Mouse (Mus musculus) layer of hippocampus, adult 8-10 months (tissue): Measurements from ENCODE around the gene B3glct. TPM values are rescaled to one million over a fixed set of nuclear protein-coding genes. Genes with fewer than 3 reads are reported as not detected.

Source experiments
- DNase-seq, 2 experiments: peaks; one replicate each; pipeline ENCODE4 v3.0.0; 2022; ENCODE audit warnings: low spot score in 2 of 2
- total RNA-seq, 4 experiments: library from RNA; stranded (reverse); gene quantifications; 2 replicates each; pipeline ENCODE4 v1.2.4; 2022

B3glct gene
- 10 to 100 TPM; 12.1 to 18.7 (median 13.8) TPM for total RNA-seq

DNA sequence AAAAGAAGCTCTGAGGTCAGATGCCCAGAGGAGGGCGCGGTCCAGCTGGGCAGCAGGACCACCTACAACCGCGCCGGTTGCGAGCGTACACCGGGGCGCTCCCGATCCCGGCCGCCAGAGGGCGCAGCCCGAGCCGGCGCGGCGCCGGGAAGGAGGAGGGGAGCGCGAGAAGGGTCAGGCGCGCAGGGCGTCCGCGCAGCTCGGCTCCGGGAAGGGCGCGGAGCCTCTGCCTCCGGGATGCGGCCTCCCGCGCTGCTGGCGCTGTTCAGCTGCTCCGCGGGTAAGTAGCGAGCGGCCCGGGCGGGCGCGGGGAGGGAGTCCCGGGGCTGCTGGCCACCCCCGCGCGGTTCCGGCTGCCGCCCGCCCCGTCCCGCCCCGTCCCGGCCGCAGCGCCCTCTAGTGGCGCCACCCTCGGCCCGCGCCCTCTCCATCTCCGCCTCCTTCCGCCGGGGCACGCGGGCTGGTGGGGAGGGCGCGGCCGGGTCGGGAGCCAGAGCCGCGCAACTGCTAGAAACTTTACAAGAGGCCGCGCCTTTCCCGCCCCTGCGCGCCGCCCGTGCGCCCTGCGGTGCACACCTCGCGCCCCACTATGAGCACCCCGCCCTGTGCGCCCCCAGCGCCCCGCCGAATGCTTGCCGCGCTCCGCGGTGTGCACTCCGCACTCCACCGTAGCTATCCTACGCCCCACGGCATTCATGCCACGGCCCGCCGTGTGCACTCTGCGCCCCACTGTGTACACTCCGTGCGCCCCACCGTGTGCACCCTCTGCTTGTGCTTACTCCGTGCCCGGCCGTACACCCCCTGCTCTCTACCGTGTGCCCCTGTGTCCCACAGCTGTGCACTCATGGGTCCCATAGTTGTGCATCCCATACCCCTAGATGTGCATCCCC, at the start of gene B3glct:
TSS of gene B3glct (plus strand) at position 131 of the 890 bp plus-strand sequence.
- DNase-seq = peak; percentile 35 to 78

DNA sequence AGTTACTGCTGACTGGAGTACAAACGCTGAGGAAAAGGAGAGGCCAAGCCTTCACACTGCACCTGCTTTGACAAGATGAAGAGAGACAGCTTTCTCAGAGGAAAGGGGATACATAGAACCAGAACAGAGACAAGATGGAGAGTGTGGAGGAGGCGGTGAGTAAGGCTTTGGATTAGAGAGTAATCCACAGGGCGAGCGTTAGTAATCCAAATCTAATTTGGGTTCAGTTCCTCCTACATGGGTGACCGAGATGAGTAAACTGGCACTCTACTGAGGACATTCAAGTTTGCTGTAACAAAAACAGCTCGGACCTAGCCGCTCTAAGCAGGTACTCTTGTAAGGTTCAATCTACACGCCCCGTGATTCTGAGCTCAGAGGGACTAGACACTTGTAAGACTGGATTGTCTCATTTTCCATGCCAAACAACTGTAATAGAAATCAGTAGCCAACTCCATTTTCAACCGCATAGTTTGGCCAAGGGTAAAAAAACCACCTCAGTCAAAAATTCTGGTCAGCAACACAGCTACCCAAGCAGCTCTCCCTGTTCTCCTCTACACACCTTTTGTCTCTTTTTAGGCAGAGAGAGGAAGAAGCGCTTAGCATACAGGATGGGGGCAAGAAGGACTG, 43.5 kb upstream of the B3glct start:
- no peak for DNase-seq

DNA sequence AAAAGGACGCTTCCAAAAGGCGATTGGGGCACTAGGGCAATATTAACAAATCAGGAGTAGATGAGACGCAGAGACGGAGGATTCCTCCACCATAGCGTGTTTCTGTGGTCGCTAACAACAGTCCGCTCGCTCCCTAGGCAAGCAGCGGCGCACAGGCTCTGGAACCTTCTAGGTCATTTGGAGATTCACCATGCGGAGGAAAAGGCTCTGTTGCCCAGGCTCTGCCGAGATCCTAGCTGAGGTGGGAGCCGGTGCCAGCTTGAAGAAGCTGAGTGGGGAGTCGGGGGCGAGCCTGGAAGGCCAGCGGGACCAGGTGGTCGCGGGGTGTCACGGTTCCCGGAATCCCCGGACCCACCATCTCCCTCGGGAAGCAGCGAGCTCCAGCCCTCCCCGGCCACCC, 42.5 kb upstream of the B3glct start:
- peak; percentile 38 to 44 for DNase-seq

DNA sequence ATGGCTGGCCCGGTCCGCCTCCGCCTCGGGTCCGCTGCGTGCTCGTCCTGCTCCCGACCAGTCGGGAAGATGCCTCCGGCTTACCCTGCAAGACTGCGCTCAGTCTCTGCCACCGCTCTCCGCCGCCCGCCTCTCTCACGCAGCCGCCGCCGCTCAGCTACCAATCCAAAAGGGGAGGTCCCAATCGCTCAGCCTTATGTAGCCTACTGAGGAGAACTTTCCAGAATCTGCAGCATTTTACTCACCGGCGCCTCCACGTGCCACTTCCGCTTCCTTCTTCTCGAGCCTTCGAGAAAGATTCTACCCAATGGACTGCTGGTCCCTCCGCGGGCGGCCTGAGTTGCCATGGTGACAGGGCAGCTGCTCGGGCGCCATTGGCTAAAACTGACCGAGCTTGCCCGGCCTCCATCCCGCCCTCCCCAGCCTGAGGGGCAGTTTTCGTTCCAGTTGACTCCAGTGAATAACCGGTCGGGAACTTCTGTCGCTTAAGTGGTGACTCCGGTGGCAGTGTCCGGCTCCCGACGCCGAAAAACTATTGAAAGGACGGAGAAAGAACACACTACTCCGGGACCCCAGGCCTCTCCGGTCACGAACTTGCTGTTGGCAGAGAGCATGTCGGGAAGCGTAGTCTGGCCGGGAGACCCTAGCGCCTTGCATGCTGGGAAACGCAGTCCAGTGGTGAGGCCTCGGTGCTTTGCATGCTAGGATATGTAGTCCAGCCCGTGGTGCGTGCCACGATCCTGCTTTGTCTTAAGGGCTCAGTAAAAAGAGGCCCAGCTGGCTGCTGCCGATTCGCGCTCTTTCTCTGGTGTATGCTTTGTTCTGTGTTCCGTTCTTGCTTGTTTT, 41.7 kb upstream of the B3glct start, which contains the start of gene Hsph1:
TSS of gene Hsph1 (minus strand) at position 302 of the 846 bp plus-strand sequence.
- peak; percentile 99 for DNase-seq

DNA sequence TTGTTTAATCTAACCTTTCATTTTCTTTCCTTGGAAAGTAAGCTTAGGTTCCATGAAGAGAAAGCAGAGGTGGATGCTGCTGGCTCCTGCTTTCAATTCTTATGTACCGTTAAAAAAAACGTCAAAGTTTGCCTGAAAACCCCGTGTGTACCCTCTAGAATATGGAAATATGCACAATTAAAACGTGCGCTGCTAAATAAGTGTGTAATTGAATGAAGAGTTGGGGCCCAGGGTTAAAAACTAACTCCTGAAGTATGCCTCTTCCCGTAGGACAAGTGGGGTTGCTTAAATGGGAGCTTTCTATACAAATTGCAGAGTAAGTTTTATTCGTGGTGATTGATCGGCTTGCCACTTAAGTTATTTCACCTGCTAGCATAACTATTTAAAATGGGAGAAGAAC, 40.7 kb upstream of the B3glct start:
- no peak for DNase-seq

DNA sequence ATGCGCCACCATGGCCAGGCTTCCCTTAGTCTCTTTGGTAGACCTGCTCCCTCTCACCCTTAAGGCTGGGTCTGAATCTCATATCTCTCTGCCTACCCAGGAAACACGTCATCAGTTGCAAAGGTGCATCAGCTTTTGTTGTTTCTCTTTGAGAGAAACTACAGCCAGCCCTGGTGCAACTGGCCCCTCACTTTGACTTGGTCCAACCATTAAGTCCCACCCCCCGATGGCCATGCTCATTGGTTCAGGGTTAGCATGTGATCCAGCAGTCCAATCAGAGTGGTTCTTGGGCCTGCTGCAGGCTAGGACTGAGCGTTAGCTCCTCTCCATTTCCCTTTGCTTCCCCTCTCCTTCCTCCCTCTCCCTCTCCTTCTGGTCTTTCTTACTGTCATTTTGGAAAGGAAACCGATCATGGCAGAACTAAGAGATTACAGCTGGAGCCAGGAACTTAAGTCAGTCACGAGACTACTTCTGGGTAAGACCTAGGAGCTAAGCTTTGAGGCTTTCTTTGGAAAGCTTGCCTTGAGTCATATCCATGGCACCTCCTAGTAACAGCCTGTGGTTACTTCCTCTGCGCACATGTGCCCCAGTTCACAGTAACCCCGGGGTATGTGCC, 36.6 kb upstream of the B3glct start:
- no peak for DNase-seq

DNA sequence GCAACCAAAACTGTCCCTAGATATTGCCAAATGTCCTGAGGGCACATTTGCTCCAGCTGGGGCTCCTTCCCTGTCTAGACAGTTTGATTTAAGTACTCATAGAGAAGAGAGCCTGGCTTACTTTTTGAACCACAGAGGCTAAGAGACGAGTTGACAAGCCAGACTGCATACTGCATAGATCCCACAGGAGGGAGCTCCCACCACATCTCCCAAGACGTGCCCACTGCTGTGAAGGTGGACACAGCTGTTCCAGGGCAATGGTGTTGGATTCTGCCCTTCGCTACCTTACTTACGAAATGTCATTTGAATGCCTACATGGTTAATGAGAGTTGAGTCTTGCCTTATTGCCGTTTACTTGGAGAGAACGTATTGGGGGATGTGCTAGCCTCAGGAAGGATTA, 35.7 kb upstream of the B3glct start:
- DNase-seq = no peak

DNA sequence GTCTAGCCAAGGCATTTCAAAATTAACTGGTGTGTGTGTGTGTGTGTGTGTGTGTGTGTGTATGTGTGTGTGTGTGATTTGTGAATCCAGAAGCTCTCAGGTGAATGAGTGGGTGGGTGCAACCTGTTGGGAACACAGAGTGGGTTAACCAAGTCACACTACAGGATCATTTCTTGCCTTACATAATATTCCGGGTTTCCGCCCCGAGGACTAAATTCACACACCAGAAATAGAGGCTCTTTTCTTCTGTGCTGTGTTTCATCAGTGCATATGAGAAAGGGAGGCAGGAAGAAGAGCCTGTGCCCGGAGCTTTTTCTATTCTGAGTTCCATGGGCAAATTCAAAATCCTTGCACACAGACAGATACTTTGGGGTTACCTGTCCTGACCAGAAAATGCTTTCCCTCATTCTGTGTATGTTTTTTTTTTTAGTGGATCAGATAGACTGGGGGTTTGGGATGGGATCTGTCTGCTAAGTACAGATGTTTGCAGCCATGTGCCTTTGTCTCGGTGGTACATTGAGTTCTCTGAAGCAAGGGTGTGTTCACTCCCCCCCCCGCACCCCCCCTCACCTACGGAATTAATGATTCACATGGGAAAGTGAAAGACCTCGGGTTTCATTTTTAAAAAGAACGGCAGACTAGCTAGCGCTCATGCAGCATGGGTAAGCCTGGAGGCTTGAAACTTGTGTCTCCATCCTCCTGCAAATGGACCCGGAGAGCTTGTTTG, 35.1 kb upstream of the B3glct start:
- no peak for DNase-seq

DNA sequence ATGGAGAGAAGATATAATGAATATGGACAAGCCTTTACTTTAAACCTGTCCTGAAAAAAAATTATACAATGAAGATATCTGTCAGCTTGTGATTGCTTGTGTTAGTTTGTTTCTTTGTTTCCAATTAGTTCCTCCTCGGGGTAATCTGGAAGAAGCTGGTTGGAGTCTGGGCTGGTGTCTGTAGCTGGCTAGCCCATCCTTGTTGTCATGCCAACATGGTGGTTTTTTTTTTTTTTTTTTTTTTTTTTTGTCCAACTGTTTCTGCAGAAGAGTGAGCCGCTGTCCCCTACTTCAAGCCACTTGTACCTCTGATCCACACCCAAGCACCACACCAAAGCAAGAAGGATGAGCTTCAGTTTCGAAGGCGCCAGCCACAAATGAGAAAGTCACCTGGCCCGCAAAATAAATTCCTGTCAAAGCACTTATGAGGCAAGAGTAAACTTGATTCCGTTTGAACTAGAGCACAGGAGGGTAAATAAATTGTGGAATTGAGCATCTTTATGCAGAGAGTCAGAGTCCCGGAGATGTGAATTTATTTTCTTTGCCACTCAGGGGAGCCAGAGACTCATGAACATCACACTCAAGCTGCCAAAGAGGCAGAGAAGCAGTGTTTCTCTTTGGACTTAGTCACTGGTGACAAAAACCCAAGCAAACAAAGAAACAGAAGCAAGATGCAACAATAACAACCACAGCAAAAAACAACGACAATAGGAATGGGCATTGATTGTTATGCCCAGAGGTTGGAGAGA, 30.5 kb upstream of the B3glct start:
- DNase-seq = no peak

DNA sequence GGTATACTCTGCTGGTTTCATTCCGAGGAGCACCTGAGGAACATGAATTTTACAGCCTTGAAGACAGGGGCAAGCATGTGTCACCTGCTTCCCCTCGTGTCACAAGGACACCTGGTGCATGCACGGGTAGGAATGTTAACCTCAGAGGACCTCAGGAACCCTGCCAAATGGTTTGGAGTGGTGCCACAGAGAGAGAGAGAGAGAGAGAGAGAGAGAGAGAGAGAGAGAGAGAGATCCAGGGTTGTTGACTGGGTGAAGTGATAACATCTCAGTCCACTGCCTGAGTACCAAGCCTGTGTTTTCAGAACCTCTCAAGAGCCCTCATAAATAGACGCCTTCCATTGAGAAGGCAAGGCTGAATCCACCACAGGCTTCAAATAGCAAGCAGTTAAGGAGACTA, 29.8 kb upstream of the B3glct start:
- no peak for DNase-seq

DNA sequence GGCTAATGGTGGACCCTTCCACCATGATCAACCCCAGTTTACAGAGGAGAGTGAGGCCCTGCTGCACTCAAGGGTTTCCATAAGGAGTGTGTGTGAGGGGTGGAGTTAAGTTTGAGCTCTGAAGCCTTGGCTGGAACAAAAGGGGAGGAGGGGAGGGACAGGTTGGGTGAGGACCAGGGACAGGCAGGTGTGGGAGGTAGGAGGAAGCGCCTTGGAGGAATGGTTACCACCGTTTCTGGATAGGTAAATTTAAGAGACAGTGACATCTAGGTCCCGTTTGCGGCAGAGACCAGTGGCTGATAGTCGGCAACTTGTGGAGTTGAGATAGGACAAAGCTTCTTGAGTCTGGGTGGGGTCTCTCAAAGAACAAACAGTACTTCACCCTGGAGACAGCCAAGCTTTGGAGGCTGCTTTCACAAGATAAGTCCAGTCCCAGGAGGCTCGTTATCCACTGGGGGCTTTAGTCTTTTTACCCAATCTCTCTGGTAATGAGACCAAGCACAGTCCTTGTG, 29.1 kb upstream of the B3glct start:
- no peak for DNase-seq

DNA sequence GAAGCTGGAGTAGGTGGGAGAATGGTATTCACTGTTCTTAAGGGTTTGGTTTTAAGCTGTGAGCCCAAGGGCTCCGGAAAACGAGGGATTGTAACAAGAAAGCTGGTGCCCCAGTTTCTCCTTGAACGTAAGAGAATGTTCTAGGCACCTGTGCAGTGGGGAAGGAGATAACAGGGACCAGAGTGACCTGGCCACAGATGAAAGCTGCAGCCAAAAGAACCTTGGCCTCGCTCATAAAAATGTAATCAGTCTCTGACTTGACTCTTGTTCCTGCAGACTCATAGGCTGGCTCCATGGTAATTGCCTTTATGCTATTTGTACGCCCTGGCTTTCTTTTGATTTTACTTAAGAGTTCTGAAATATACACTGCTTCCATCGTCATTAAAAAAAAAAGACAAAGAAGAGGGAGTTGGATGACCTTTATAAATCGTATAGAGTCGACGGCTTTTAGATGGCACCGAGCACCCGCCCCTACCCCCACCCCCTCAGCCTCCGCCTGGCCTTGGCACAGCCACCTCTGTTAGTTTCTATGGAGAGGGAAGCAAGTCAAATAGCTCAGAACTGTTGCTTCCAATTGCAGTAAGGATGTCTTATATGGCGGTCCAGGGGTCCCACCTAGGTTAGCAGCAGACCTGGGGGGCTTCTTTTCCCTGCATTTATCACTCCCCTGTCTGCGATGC, 28.4 kb upstream of the B3glct start:
- no peak for DNase-seq

DNA sequence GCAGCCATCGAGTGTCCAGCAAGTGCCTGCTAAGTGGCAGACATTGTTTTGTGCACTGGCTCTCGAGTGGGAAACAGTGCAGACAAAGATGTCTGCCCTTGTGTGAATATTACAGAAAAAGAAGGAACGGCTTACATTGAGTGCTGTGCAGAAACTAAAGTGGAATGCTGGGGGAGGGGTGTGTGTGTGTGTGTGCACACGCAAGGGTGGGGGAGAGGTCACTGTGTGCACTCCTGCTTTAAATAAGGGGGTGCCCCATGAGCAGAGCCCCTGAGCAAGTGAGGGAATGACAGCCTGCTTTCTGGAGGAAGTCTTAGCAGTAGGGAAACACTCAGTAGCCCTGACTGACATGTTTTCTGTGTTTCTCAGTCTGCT, 27.9 kb upstream of the B3glct start:
- no peak for DNase-seq

DNA sequence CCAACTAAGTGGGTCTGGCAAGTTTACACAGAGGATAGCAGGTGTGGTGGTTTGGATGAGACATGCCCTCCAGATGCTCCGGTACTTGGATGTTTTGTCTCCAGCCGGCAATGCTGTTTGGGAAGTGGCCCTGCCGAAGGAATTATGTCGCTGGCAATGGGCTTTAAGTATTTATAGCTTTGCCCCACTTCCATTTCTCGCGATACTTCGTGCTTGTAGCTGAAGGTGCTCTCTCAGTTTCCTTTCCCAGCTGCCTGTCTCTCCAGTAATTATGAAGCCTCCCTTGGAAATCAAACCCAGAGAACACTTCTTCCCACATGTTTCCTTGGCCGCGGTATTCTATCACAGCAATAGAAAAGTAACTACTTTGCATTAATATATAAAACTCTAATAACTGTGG, 22.4 kb upstream of the B3glct start:
- DNase-seq = no peak

DNA sequence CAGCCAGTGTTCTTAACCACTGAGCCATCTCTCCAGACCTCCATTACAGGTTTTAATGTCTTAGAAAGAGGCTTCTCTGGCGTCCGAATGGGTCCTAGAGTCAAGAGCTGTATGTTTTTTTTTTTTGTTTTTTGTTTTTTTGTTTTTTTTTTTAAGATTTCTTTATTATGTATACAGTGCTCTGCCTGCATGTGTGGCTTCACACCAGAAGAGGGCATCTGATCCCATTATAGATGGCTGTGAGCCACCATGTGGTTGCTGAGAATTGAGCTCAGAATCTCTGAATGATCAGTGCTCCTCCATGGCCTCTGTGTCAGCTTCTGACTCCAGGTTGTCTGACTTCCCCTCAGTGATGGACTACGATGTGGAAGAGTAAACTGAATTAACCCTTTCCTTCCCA, 20.0 kb upstream of the B3glct start:
- DNase-seq = no peak

DNA sequence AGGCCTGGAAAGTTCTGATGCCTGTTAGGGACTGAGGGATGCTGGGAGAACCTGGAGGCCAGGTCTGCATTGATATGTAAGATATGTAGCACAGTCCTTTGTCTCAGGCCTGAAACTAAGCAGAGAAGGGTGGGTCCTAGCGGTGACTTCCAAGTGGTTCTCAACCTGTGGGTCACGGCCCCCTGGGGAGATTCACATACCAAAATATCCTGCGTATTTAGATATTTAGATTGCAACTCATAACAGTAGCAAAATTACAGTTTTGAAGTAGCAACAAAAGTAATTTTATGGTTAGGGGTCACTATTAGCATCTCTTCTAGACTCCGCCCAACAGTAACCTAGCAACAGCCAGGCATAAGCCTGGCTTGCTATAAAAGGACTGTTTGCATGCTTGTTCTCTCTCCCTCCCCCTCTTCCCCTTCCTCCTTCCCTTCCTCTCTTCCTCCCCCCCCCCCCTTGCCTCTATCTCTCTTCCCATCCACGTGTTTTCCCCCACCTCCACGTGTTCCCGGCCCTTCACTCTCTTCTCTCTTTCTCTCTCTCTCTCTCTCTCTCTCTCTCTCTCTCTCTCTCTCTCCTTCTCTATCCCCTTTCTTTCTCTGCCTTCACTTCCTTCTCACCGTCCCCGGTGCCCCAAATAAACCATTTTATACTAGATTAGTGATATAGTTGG, 19.2 kb upstream of the B3glct start:
- no peak for DNase-seq

DNA sequence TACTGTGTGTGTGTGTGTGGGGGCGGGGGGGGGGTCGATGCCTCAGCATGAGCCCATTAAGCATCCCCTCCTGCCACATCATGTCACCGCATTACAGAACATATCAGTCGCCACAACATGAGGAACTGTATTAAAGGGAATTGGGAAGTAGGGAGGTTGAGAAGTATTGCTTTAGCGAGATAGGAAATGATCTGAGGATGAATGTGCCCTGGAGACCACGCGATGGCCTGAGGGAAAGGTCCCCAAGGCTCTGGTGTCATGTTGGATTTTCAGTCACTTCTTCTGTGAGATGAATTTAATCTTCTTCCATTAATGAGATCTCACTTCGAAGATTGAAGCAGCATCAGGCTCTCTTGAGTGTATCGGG, 18.6 kb upstream of the B3glct start:
- no peak for DNase-seq

DNA sequence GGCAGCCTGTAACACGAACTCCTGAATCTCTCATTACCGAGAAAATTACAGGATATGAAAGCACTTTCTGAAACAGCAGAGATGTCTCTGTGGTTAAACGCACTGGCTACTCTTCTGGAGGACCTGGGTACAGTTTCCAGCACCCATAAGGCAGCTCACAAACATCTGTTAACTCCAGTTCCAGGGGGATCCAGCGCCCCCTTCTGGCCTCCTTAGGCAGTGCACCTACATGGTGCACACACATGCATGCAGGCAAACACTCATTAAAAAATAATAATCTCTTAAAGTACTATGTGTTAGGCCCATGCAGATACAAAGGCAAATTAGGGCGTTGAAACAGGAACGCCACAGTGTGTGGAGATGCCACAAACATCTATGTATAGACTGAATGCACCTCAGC, 16.6 kb upstream of the B3glct start:
- no peak for DNase-seq

DNA sequence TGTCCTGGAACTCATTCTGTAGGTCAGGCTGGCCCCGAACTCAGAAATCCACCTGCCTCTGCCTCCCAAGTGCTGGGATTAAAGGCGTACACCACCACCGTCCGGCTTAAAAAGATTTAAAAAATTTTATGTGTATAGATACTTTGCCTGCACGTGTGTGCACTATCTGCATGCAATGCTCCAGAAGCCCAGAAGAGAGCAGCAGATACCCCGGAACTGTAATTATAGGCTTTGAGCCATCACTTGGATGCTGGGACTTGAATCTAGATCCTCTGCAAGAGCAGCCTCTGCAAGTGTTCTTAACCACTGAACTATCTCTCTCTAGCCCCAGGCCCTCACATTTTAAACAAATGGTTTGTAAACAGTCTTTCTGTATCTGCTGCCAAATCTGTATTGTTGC, 15.1 kb upstream of the B3glct start:
- no peak for DNase-seq
